Mouse (Mus musculus): ENCODE data around the gene Map7. TPM values are rescaled to one million over a fixed set of nuclear protein-coding genes. Genes with fewer than 3 reads are reported as not detected.

Gene Map7
- polyA plus RNA-seq, 1 experiment from 2014 or later: 6.4 TPM

DNA sequence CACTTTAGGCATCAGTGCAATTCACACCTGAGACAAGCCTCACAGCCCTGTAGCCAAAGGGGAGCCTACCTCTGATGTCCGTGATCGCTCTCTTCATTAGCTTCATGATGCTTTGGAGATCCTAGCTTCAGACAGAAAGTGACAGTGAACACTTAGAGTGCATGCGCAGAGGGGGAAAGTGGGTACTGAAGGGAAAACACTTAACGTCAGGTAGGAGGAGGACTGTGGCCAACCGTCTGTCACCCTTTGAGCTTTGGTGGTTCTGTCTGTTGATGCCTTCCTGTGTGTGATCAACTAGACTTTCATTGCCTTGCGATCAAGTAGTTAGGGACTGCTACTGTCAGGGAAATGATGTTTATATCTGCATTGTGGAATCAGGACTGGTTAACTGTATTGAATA is 114.6 kb downstream of the Map7 start:
- ATAC-seq (replicated peaks; ENCODE audit: insufficient number of reproducible peaks, insufficient read depth, low FRiP score, low read depth): no peak
- no peak overlapping the region for H3K4me2 ChIP-seq
- no peaks in the 10 kb centered on the region for H3K9me3 ChIP-seq (replicated peaks)
- WGBS: 84% methylated on average over 6 of the region's 6 CpGs
- no peak overlapping the region for H3K4me3 ChIP-seq
- H3K27me3 ChIP-seq: no peaks in the 10 kb centered on the region
- H3K36me3 ChIP-seq: no peaks in the 10 kb centered on the region
- no peak overlapping the region for H3K27ac ChIP-seq
- no peaks in the 10 kb centered on the region for H3K4me1 ChIP-seq (replicated peaks)
- no peak overlapping the region for H3K9ac ChIP-seq

DNA sequence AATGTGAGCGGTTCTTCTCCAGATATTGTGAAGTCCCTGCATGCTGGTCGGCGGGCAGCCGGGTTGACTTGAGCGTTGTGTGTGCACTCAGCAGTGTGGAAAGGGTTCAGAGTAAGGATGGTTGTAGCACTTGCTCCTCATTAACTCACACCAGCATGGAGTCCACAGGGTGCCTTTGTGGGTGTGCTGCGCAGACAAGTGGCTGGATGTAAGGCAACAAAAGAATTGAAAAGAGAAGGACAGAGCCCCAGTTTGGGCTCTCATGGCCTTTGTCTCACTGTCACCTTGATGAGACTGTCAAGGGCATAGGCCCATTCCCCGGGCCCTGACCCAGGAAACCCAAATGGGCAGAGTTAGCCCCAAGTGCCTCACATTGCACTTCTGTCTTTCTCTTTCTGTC is 116.2 kb downstream of the Map7 start:
- ATAC-seq (replicated peaks; ENCODE audit: insufficient number of reproducible peaks, insufficient read depth, low FRiP score, low read depth): no peak
- Histone ChIP-seq H3K27me3 (no peaks in the 10 kb centered on the region), H3K9ac (no peak overlapping the region), H3K9me3 (replicated peaks) (no peaks in the 10 kb centered on the region), H3K4me2 (no peak overlapping the region), H3K27ac (no peak overlapping the region), H3K36me3 (no peaks in the 10 kb centered on the region), H3K4me3 (no peak overlapping the region), H3K4me1 (replicated peaks) (no peaks in the 10 kb centered on the region)
- 92% methylated on average over 7 of the region's 7 CpGs for WGBS

DNA sequence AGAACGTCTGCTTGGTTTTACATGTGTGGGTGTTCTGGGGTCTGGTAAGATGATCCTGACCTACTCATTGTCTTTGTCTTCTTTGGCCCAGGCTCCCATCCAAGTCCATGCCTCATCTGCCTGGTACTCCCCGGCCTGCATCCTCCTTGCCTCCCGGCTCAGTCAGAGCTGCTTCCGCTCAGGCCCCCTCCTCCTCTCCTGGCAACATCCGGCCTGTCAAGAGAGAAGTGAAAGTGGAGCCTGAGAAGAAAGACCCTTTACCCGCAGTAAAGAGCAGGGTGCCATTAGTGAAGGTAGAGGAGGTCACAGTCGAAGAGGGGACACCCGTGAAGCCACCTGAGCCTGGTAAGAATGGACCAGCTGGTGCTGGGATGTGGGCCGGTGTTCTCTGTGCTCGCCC is 118.8 kb downstream of the Map7 start:
- 71% methylated on average over 10 of the region's 10 CpGs for WGBS
- Histone ChIP-seq H3K4me1 (replicated peaks) (no peaks in the 10 kb centered on the region), H3K4me3 (no peak overlapping the region), H3K9ac (no peak overlapping the region), H3K9me3 (replicated peaks) (no peaks in the 10 kb centered on the region), H3K27ac (no peak overlapping the region), H3K36me3 (no peaks in the 10 kb centered on the region), H3K27me3 (no peaks in the 10 kb centered on the region), H3K4me2 (no peak overlapping the region; the same call in 1 of the 2 replicates)
- ATAC-seq (replicated peaks; ENCODE audit: insufficient number of reproducible peaks, insufficient read depth, low FRiP score, low read depth): no peak

DNA sequence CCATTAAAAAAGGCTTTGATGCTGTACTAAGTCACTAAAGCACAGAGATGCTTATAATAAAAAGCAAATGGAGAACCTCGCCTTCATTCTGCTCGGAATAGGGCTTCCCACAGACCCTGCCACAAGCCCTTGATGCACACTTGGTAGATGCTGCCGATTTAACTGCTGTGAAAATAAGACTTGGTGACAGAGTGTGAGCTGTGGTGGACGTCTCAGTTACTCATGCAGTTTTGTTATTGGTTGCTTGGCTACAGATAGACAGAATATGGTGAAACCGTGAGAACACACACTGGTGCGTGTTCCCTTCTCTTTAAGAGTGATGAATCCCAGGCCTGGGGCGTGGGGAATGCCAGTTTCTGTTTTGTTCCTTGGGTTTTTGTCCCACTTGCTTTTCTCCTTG is 120.7 kb downstream of the Map7 start:
- Histone ChIP-seq H3K36me3 (no peaks in the 10 kb centered on the region), H3K9me3 (replicated peaks) (no peaks in the 10 kb centered on the region), H3K4me3 (no peak overlapping the region), H3K4me1 (replicated peaks) (0 out of 2 replicates have a peak, but pooled peaks cover 3% of the 10 kb centered on the region), H3K4me2 (no peak overlapping the region), H3K9ac (no peak overlapping the region), H3K27me3 (no peaks in the 10 kb centered on the region), H3K27ac (no peak overlapping the region)
- WGBS: 68% methylated on average over 7 of the region's 7 CpGs
- ATAC-seq (replicated peaks; ENCODE audit: insufficient number of reproducible peaks, insufficient read depth, low FRiP score, low read depth): no peak

DNA sequence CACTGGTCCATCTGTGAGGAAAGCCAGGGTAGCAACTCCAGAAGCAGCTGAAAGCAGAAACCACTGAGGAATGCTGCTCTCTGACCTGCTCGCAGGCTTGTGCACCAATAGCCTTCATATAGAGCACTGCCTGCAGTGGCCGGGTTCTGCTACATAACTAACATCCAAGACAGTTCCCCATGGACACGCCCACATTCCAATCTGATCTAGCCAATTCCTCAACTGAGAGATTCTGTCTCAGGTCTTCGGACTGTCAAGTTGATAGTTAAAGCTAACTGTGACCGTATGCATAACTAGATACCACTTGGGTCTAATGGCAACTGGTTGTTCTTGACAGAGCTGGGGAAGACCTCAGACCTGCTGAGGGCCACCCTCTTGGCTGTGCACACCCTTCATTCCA is 124.1 kb downstream of the Map7 start:
- no peak overlapping the region for H3K4me2 ChIP-seq
- no peaks in the 10 kb centered on the region for H3K36me3 ChIP-seq
- ATAC-seq (replicated peaks; ENCODE audit: insufficient number of reproducible peaks, insufficient read depth, low FRiP score, low read depth): no peak
- no peak overlapping the region for H3K4me3 ChIP-seq
- no peak overlapping the region for H3K9ac ChIP-seq
- H3K27me3 ChIP-seq: no peaks in the 10 kb centered on the region
- peaks cover 7% of the 10 kb centered on the region; the same call in 1 of the 2 replicates for H3K4me1 ChIP-seq (replicated peaks)
- no peak overlapping the region for H3K27ac ChIP-seq
- H3K9me3 ChIP-seq (replicated peaks): no peaks in the 10 kb centered on the region
- 87% methylated on average over 5 of the region's 5 CpGs for WGBS

DNA sequence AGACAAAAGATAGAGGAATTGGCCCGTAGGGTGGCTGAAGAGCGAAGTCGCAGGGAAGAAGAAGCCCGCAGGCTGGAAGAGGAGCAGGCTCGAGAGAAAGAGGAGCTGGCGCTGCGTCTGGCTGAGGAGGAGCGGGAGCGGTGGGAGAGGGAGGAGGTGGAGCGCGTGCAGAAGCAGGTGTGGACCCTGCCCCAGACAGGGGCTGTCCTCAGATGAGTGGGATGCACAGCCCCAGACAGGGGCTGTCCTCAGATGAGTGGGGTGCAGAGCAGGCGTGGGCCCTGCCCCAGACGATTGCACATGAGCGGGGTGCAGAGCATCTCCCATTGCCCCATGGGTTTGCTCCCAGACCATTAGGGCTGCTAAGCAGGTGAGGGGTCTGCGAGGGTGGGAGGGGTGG is 125.0 kb downstream of the Map7 start:
- 68% methylated on average over 15 of the region's 15 CpGs for WGBS
- H3K27ac ChIP-seq: no peak overlapping the region
- no peak for ATAC-seq (replicated peaks; ENCODE audit: insufficient number of reproducible peaks, insufficient read depth, low FRiP score, low read depth)

DNA sequence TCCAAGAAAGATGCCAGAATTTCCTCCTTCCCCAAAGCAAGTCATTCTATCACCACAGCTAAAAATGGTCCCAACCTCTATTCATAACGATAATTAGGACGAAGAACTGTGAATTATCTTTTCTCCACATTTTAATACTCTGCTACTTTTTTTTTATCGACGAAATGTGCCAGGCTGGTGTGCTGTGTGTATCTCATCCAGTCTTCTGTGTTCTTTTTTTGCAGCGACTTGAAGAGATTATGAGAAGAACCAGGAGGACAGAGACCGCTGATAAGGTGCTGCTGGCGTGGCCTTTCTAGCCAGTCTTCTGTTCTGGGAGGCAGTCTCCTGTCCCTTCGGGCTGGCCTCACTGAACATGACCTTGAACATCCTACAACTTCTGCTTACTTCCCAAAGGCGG is 125.8 kb downstream of the Map7 start:
- Histone ChIP-seq H3K9me3 (replicated peaks) (no peaks in the 10 kb centered on the region), H3K4me1 (replicated peaks) (peaks cover 7% of the 10 kb centered on the region; the same call in 1 of the 2 replicates), H3K4me3 (no peak overlapping the region), H3K4me2 (no peak overlapping the region), H3K27ac (no peak overlapping the region), H3K27me3 (no peaks in the 10 kb centered on the region), H3K9ac (no peak overlapping the region), H3K36me3 (no peaks in the 10 kb centered on the region)
- WGBS: 49% methylated on average over 9 of the region's 9 CpGs
- ATAC-seq (replicated peaks; ENCODE audit: insufficient number of reproducible peaks, insufficient read depth, low FRiP score, low read depth): peak; percentile 34; the same call in 1 of the 2 replicates

More for the DNA sequence above, 125.0 kb downstream of the Map7 start:
- H3K4me2 ChIP-seq: no peak overlapping the region
- no peaks in the 10 kb centered on the region for H3K36me3 ChIP-seq
- no peak overlapping the region for H3K4me3 ChIP-seq
- no peaks in the 10 kb centered on the region for H3K9me3 ChIP-seq (replicated peaks)
- H3K9ac ChIP-seq: no peak overlapping the region
- H3K27me3 ChIP-seq: no peaks in the 10 kb centered on the region
- peaks cover 7% of the 10 kb centered on the region; the same call in 1 of the 2 replicates for H3K4me1 ChIP-seq (replicated peaks)

DNA sequence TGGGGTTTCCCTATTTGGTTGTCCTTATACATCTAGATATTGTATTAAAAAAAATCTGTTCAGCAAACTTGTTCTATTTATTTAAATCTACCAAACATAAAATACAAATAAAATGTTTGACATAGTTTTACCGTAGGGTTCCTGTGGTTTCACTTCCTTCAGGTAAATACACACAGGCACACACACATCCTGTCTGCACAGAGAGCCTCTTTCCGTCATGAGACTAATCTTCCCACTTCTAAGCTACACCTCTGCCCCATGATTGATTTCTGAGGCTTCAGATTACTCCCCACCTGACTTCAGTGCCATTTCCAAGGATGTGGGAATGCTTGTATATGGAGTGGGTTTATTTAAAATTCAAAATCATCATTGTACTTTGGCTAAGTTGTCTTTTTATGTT is 133.2 kb downstream of the Map7 start:
- WGBS: 59% methylated on average over 2 of the region's 2 CpGs
- Histone ChIP-seq H3K27ac (no peak overlapping the region), H3K36me3 (no peaks in the 10 kb centered on the region), H3K9ac (no peak overlapping the region), H3K27me3 (no peaks in the 10 kb centered on the region), H3K9me3 (replicated peaks) (no peaks in the 10 kb centered on the region), H3K4me2 (no peak overlapping the region), H3K4me3 (no peak overlapping the region), H3K4me1 (replicated peaks) (peaks cover 14% of the 10 kb centered on the region)
- ATAC-seq (replicated peaks; ENCODE audit: insufficient number of reproducible peaks, insufficient read depth, low FRiP score, low read depth): no peak

DNA sequence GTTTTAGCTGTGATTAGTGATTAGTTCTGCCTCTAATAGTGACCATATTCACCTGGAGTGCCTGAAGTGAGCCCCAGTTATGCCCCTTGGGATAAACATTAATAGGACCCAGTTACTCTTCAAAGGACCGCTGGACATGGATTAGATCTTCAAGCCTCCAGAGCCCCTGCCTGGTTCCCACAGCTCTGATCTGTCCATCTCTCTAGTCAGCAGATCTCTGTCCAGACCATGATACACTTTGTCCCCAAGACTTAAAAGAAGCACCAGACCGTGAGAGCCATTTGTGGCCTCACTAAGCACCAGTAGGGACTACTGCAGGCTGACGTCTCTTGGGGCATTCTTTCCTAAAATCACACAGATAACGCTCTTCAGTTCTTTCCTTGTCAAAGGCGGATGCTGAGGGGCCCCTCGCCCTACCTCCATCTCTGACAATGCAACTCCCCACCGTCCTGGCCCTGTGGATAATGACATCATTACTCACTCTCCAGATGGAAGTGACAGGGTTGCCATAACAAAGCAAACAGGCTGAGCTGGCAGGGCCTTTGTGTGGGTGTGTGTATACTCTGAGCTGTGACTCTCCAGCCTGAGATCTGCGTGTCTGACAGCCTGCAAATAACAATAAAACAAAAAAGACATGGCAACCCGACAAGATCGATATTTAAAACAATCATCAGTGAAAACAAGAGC is 137.2 kb downstream of the Map7 start:
- Histone ChIP-seq H3K4me3 (no peak overlapping the region), H3K4me2 (no peak overlapping the region), H3K4me1 (replicated peaks) (peaks cover 19% of the 10 kb centered on the region), H3K27me3 (no peaks in the 10 kb centered on the region), H3K27ac (peak overlapping the region; percentile 13; the same call in 1 of the 2 replicates), H3K9ac (no peak overlapping the region), H3K36me3 (no peaks in the 10 kb centered on the region), H3K9me3 (replicated peaks) (no peaks in the 10 kb centered on the region)
- peak; percentile 68; the same call in 1 of the 2 replicates for ATAC-seq (replicated peaks; ENCODE audit: insufficient number of reproducible peaks, insufficient read depth, low FRiP score, low read depth)
- WGBS: 20% methylated on average over 10 of the region's 10 CpGs

DNA sequence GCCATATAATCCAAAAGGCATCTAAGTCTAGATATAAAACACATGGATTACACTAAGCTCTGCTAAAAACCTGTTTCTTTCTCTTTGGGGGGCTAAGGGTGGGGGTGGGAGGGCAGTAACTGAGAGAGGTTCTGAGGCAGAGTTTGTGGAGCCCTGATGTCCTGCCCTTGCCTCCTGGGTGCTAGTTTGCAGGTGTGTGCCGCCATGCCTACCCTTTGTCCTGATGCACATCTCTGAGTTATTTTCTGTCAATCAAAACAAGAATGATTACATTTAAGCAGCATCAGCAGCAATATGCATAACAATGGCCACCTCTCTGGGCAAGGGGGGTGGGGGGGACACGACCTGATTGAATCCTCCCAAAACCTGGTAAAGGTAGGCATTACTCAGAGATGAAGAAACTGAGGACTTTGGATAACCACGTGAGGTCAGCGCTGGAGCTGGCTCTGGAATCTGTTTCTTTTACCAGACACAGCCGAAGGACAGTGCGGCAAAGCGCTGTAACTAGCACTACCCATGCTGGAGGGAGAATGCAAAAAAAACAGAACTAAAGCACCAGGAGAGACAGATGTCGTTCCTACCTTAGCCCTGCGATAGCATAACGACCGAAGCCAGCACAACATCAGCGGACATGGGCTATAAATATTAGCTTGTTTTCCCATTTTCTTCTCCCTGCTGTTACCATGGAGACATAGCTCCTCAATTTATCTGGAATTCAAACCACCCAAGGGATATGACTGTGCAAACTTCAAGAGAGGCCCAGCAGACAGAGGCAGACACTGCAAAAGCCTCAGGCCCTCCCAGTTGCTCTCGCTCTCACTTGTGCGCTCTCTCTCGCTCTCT is 137.9 kb downstream of the Map7 start:
- peaks cover 24% of the 10 kb centered on the region for H3K4me1 ChIP-seq (replicated peaks)
- H3K36me3 ChIP-seq: no peaks in the 10 kb centered on the region
- H3K4me3 ChIP-seq: no peak overlapping the region
- 0 out of 2 replicates have a peak, but pooled peaks have one; percentile 40 for ATAC-seq (replicated peaks; ENCODE audit: insufficient number of reproducible peaks, insufficient read depth, low FRiP score, low read depth)
- WGBS: 50% methylated on average over 15 of the region's 15 CpGs
- no peaks in the 10 kb centered on the region for H3K27me3 ChIP-seq
- H3K9ac ChIP-seq: no peak overlapping the region
- no peak overlapping the region for H3K27ac ChIP-seq
- 0 out of 2 replicates have a peak overlapping the region, but pooled peaks have one; percentile 5 for H3K4me2 ChIP-seq
- no peaks in the 10 kb centered on the region for H3K9me3 ChIP-seq (replicated peaks)

DNA sequence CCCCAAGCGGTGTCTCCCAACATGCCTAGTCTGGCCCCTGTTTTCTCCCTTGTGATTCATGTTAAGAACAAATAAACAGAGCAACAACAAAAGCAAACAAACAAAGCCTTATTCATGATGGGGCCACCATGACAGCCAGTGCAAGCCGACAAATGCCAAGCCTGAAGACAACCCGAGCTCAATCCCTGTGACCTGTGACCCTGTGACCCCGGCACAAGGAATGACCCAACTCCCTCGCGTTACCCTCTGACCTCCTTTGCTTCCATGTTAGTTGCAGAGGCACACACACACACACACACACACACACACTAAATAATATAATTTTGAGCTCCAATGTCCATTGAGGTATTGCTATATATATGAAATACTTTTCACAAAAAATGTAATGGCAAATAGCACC is 139.1 kb downstream of the Map7 start:
- H3K9me3 ChIP-seq (replicated peaks): no peaks in the 10 kb centered on the region
- no peak overlapping the region for H3K9ac ChIP-seq
- H3K27ac ChIP-seq: no peak overlapping the region
- no peak overlapping the region for H3K4me2 ChIP-seq
- H3K4me3 ChIP-seq: no peak overlapping the region
- 69% methylated on average over 6 of the region's 6 CpGs for WGBS
- peaks cover 24% of the 10 kb centered on the region for H3K4me1 ChIP-seq (replicated peaks)
- H3K27me3 ChIP-seq: no peaks in the 10 kb centered on the region
- ATAC-seq (replicated peaks; ENCODE audit: insufficient number of reproducible peaks, insufficient read depth, low FRiP score, low read depth): no peak
- H3K36me3 ChIP-seq: no peaks in the 10 kb centered on the region
